9 mouse cellular contexts compared by ENCODE assay signal in the genomic region with DNA sequence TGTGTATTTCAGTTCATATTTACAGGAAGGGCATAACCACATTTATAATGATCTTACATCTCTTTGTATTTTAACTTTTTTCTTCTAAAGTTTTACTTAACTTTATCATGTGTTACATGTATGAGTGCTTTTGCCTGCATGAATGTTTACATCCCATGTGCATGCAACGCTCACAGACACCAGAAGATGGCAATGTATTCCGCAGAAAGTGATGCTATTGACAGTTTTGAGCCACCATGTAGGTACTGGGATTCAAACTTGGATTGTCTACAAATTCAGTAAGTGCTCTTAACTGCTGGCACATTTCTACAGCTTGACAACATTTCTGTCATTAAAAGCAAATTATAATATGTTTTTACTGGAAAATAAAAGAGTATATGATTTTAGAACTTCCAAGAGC. TPM values are rescaled to one million over a fixed set of nuclear protein-coding genes. Genes with fewer than 3 reads are reported as not detected.
DNase-seq lines count a peak whose midpoint lies in the region; ATAC-seq and TF ChIP-seq lines count a peak whose summit lies in the region.
"Had no signal": no experiment of that assay in that cellular context is flagged by ENCODE, and none has a peak within 500 bp of the region (broad histone marks: within the 10 kb centered on the region; RNA-seq: fewer than 3 reads in every experiment).

No protein-coding gene starts in this region.

- H3K4me3 ChIP-seq in kidney, embryonic 14.5 days (ENCODE audit: low read length), result no peak overlapping the region
- no peak overlapping the region for H3K4me3 ChIP-seq in ES-E14 (ENCODE audit: insufficient read depth in 1 of 2, low read depth in 1 of 2, low read length in 2 of 2, poor library complexity in 1 of 2, severe bottlenecking in 1 of 2)
- no peak overlapping the region for H3K4me3 ChIP-seq in limb, embryonic 11.5 days (ENCODE audit: low read depth, low read length)
- no peak overlapping the region for H3K4me3 ChIP-seq in neural tube, embryonic 15.5 days (replicated peaks)

- intact Hi-C loops in heart, postnatal 36 days (cut with DNase I), result loop anchor here (2.0 to 5.0 kb wide), 2 partner anchors 187 to 240 kb away; no protein-coding TSS in a partner anchor

- ATAC-seq in kidney, embryonic 14.5 days (ENCODE audit: low FRiP score, low TSS enrichment), result no peak
- no peak for ATAC-seq in limb, embryonic 11.5 days (ENCODE audit: insufficient number of reproducible peaks, low FRiP score, low TSS enrichment, low read depth)
- peak; percentile 68; the same call in 1 of the 2 replicates for ATAC-seq in neural tube, embryonic 15.5 days (ENCODE audit: low FRiP score)

- in situ Hi-C loops in ES-E14 (cut with MboI; ENCODE audit: low sequenced_read_pairs in 2 of 2, unreplicated experiment in 2 of 2), result loop anchor here in 1 of 2 experiments (10.0 kb wide), 1 partner anchor 234 kb away; no protein-coding TSS in a partner anchor

- H3K27me3 ChIP-seq in kidney, embryonic 14.5 days (ENCODE audit: control insufficient read depth, insufficient read depth, low read length), result no peaks in the 10 kb centered on the region
- no peaks in the 10 kb centered on the region for H3K27me3 ChIP-seq in limb, embryonic 11.5 days (ENCODE audit: control insufficient read depth, insufficient read depth, low read length)
- H3K27me3 ChIP-seq in neural tube, embryonic 15.5 days (replicated peaks), result no peaks in the 10 kb centered on the region

- WGBS in kidney, embryonic 14.5 days, result 25% methylated on average over 2 of the region's 2 CpGs
- 19% methylated on average over 2 of the region's 2 CpGs for WGBS in limb, embryonic 11.5 days
- 27% methylated on average over 2 of the region's 2 CpGs for WGBS in neural tube, embryonic 15.5 days

- no peak overlapping the region for H3K4me2 ChIP-seq in kidney, embryonic 14.5 days (replicated peaks; ENCODE audit: low read depth, low read length)
- no peak overlapping the region for H3K4me2 ChIP-seq in limb, embryonic 11.5 days (ENCODE audit: low read depth, severe bottlenecking)
- H3K4me2 ChIP-seq in neural tube, embryonic 15.5 days, result no peak overlapping the region

- H3K4me1 ChIP-seq in kidney, embryonic 14.5 days (ENCODE audit: control insufficient read depth, insufficient read depth, low read length), result no peaks in the 10 kb centered on the region
- no peaks in the 10 kb centered on the region for H3K4me1 ChIP-seq in ES-E14 (ENCODE audit: control insufficient read depth in 2 of 2, insufficient read depth in 2 of 2, low read length in 2 of 2, poor library complexity in 1 of 2)
- H3K4me1 ChIP-seq in limb, embryonic 11.5 days (ENCODE audit: control insufficient read depth, insufficient read depth, low read length), result no peaks in the 10 kb centered on the region
- no peaks in the 10 kb centered on the region for H3K4me1 ChIP-seq in neural tube, embryonic 15.5 days

- peak; percentile 46 for DNase-seq in kidney, adult 18-20 months
- peak; percentile 35 for DNase-seq in ES-E14 (ENCODE audit: low read depth, low spot score)
- DNase-seq in cerebellum, postnatal 14 days, result peak; percentile 69 to 71
- peak; percentile 16 to 38 for DNase-seq in heart, postnatal 36 days
- peak; percentile 49 for DNase-seq in limb, embryonic 11.5 days (ENCODE audit: low spot score)
- no peak for DNase-seq in c-Kit-positive CD71-positive TER-119-positive erythroid progenitor cells, embryonic 14.5 days (ENCODE audit: low spot score)

- no peak overlapping the region for H3K27ac ChIP-seq in kidney, embryonic 14.5 days (ENCODE audit: low read depth, low read length)
- H3K27ac ChIP-seq in ES-E14 (ENCODE audit: insufficient read depth, low read depth, low read length, poor library complexity, severe bottlenecking), result no peak overlapping the region
- H3K27ac ChIP-seq in limb, embryonic 11.5 days (replicated peaks; ENCODE audit: low read depth, low read length), result no peak overlapping the region
- no peak overlapping the region for H3K27ac ChIP-seq in neural tube, embryonic 15.5 days (replicated peaks)

- H3K9ac ChIP-seq in kidney, embryonic 14.5 days (ENCODE audit: low read depth, low read length), result no peak overlapping the region
- H3K9ac ChIP-seq in ES-E14 (ENCODE audit: insufficient read depth, low read depth, low read length, poor library complexity, severe bottlenecking), result no peak overlapping the region
- H3K9ac ChIP-seq in limb, embryonic 11.5 days (ENCODE audit: low read length), result no peak overlapping the region
- H3K9ac ChIP-seq in neural tube, embryonic 15.5 days (replicated peaks), result no peak overlapping the region

- no peaks in the 10 kb centered on the region for H3K36me3 ChIP-seq in kidney, embryonic 14.5 days (ENCODE audit: control insufficient read depth, insufficient read depth, low read length)
- H3K36me3 ChIP-seq in ES-E14 (ENCODE audit: control insufficient read depth, insufficient read depth, low read length, poor library complexity, severe bottlenecking), result no peaks in the 10 kb centered on the region
- H3K36me3 ChIP-seq in limb, embryonic 11.5 days (ENCODE audit: control insufficient read depth, insufficient read depth, low read length), result no peaks in the 10 kb centered on the region
- no peaks in the 10 kb centered on the region for H3K36me3 ChIP-seq in neural tube, embryonic 15.5 days

- no peaks in the 10 kb centered on the region for H3K9me3 ChIP-seq in kidney, embryonic 14.5 days (ENCODE audit: control insufficient read depth, low read length)
- no peaks in the 10 kb centered on the region for H3K9me3 ChIP-seq in ES-E14 (ENCODE audit: control insufficient read depth, insufficient read depth, low read depth, low read length)
- no peaks in the 10 kb centered on the region for H3K9me3 ChIP-seq in limb, embryonic 11.5 days (ENCODE audit: control insufficient read depth, low read length)
- no peaks in the 10 kb centered on the region for H3K9me3 ChIP-seq in neural tube, embryonic 15.5 days (replicated peaks)

TF ChIP-seq in ES-E14, 5 proteins besides CTCF, POLR2A, EP300 and RAD21:
- TF ChIP-seq MAFK (IDR thresholded peaks at IDR 0.05; ENCODE audit: insufficient read depth, low read depth, low read length), result no peak
- peak; percentile 97 for TF ChIP-seq ZC3H11A (IDR thresholded peaks at IDR 0.05; ENCODE audit: borderline replicate concordance, low read depth, low read length)

RNA-seq across cellular contexts. Expression of gene Gm8298, which starts 9.9 kb away (rescaled TPM):
- polyA plus RNA-seq in kidney, embryonic 14.5 days (2014; fragmentation: Nextera tagmentation; extraction: Ambion mirVana), result not detected in 2 replicates
- not detected in 2 replicates for total RNA-seq in ES-E14 (2012; rRNA removed)
- not detected for total RNA-seq in heart, postnatal 36 days (2021)
- not detected in 2 replicates for polyA plus RNA-seq in limb, embryonic 11.5 days (2014; fragmentation: Nextera tagmentation; extraction: Ambion mirVana)
- not detected in 2 replicates for polyA plus RNA-seq in neural tube, embryonic 15.5 days (2015; fragmentation: Nextera tagmentation; extraction: Ambion mirVana)
- polyA plus RNA-seq: lung, embryonic 16.5 days had no signal

RNA-seq across cellular contexts. Expression of gene C130079G13Rik, which starts 54.2 kb away (rescaled TPM):
- polyA plus RNA-seq in kidney, embryonic 14.5 days (2014; fragmentation: Nextera tagmentation; extraction: Ambion mirVana), result not detected in 2 replicates
- total RNA-seq in ES-E14 (2012; rRNA removed), result not detected in 2 replicates
- total RNA-seq in heart, postnatal 36 days (2021), result not detected
- polyA plus RNA-seq in limb, embryonic 11.5 days (2014; fragmentation: Nextera tagmentation; extraction: Ambion mirVana), result not detected in 2 replicates
- not detected in 2 replicates for polyA plus RNA-seq in neural tube, embryonic 15.5 days (2015; fragmentation: Nextera tagmentation; extraction: Ambion mirVana)
- polyA plus RNA-seq: lung, embryonic 16.5 days had no signal
